Mouse (Mus musculus) spleen, adult 12 weeks (tissue): ENCODE measurements at regions not wholly inside any gene's neighbourhood (a gene's known extent, or its start where the extent isn't known, plus 50 kb on each side); places are given as distances from the start of the nearest gene placed in this dataset.
"Not testable (repeated sequence)": the region's sequence is repeated elsewhere in the genome, so short reads cannot be mapped to it uniquely, and the experiment has no call there.

Experiments
- DNase-seq: peaks from one replicate; pipeline ENCODE4 v3.0.0; 2022; ENCODE audit warnings: low spot score

- no peak for DNase-seq
Observed at GRCm38 (mm10) chr11:52460190-52460780, 64.1 kb downstream of the 9530068E07Rik start.

DNA sequence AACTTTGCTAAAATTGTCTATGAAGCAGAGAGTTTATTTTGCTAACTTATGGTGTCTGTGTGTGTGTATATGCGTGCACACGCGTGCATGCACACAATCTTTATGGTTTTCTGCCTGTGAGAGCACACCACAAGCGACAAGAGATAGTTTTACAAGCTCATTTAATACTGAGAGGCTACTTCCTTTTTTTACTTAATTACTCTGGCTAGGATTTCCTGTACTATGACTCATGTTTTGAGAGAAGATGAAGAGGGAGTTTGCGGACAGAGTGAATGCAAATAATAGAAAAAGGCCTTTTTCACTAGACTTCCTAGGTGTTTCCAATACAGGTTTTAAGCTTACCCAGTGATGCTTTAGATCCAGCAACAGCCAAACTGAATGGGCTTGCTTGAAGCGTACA is 74.9 kb downstream of the 9530068E07Rik start:
- not testable (repeated sequence) for DNase-seq

DNA sequence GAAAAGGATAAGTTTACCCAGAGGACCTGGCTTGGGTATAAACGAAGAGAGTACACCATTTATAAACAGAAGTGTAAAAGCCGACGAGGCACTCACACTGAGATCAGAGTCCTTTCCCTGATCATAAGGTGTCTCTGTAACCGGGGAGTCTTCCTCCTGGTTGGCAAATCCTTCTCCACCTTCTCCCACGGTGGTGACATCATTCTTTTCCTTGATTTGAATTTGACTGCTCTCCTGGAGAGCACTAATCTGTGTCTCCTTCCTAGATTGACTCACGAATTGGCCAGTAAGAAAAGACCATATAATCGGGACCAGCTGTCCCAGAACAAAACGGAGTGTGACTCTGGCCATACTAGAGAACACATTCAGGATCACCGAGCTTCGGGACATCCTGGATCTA is 83.9 kb downstream of the 9530068E07Rik start:
- DNase-seq, result not testable (repeated sequence)

DNA sequence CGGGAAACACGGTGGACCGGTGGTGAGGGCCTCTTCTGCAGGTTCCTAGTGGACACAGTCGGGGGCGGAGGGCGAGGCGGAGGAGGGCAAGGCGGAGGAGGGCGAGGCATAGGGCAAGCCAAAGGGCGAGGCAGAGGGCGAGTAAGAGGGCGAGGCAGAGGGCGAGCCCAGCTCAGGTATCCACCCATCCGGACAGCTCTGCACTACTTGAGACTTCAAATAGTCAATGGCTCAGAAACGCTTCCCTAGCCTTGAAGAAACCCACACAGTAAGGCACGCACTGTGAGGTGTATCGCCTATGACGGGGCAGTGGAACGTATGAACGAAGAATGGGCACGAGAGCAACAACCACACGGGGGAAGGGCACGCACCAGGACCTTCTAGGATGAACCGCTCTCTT is 84.5 kb downstream of the 9530068E07Rik start:
- not testable (repeated sequence) for DNase-seq

DNA sequence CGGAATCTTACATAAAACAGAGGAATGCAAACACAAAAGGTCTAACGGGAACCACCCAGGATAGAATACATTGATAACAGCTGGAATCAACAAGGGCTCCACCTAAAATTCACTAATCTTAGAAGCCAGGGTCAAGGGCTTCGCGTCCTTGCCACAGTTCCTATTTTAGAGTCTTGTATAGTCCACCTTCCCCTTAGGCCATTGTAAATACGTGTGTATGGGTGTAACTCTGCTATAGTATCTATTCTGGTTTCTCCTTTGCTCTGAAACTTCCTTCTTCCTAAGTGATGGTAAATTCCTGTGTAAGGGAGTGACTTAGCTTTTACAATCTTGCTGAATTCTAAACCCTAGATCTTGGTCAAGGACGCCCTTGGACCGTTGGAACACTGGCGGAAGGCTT is 87.3 kb downstream of the 9530068E07Rik start:
- not testable (repeated sequence) for DNase-seq

DNA sequence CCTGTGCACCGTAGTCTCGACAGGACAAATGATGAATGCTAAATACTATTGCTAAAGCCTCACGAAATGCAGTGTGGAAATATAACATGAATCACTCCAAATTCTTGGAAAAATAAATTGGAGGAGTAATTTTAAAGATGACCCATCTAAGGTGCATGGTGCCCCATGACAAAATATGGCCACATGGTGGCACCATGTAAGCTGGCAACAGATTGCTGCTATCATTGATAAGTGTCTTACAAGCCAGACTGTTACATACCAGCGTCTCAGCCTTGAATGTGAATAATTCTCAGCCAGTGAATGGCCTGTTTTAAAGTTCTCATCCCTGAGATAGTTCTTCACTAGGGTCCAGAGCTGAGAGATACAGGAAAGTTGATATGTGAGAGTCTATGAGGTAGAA is 92.3 kb downstream of the 9530068E07Rik start:
- DNase-seq, result not testable (repeated sequence)

GRCm38 (mm10) chr11:52493336-52493735 is 97.1 kb downstream of the 9530068E07Rik start:
- no peak for DNase-seq

GRCm38 (mm10) chr11:52496908-52497307 is 100.7 kb downstream of the 9530068E07Rik start:
- DNase-seq, result no peak

DNA sequence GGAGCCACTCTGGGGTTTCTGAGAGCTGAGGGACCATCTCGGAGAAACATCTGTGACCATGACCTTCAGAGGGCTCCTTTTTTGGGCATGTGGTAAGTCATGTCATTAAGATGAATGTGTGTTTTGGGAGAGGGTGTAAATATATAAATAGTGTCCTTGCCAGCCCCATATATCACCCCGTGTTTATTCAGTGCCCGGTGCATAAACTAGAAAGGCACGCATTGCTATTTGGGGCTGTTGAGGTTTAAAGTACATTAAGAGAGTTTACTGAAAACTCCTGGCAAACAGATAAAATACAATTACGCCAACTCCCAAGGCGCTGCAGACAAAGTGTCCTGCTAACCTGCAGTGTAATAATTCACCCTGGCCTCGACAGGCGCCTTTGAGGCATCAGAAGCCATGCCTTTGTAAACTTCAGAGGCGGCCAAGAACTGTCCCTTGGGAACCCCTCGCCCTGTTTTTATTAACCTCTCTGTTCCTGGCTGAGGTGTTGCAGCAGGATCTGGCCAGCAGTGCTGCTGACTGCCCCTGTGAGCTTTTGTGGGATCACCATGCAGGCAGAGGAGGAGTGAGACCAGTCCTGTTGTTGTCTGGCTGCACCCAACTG is 106.6 kb downstream of the 9530068E07Rik start:
- no peak for DNase-seq

DNA sequence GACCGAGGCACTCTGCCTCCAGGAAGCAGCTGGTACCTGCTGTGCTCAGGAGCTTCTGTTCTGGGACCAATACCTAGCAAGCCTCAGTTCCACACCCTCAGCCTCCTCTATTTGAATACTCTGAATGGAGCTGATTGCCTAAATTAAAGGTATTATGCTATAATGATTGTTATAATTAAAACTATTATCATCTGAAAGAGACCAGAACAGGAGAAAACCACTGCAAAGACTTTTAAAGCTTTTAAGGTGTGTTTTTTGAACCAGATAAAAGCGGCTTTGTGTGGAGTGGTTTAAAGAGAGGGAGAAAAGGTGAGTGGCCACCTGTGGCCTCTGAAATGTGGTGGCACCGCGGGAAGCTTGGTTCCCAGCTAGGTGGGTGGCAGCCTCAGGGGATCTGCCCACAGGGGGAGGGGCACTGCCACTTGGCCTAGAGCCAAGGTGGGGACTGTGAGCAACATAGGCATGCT is 115.6 kb downstream of the 9530068E07Rik start:
- DNase-seq, result no peak

DNA sequence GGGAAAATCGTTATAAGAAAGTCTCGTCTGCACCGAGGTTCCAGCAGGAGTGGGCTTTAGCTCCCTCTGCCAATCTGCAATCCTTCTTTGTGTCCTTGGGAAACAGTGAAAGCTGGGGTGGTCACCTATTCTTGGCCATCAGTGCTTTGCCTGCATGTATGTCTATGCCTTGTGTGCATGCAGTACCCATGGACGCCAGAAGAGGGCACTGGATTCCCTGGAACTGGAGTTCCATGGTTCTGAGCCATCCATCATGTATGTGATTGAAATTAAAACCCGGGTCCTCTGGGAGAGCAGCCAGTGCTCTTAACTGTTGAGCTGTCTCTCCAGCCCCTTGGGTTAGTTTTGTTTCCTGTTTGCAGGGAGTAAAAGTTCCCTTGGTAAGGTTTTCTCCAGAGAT is 121.1 kb downstream of the 9530068E07Rik start:
- peak; percentile 5 for DNase-seq

DNA sequence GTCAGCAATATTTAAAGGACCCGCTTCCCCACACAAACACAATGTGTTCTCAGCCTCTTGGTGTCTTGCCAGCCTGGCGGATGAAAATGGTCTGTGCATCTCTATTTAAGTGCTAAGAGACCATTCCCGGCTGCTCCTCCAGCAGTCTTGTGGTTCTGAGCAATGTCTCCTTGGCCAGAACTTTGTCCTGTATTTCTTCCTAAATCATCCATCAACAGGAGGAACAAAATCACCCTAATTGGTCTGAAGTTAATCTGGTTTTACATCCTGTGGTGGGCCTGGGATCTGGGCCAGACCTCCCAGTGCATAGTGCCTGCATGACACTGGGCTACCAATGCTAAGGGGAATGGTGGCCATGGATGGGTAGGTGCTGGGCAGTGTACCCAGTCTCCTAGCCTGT is 123.6 kb downstream of the 9530068E07Rik start:
- DNase-seq, result no peak

DNA sequence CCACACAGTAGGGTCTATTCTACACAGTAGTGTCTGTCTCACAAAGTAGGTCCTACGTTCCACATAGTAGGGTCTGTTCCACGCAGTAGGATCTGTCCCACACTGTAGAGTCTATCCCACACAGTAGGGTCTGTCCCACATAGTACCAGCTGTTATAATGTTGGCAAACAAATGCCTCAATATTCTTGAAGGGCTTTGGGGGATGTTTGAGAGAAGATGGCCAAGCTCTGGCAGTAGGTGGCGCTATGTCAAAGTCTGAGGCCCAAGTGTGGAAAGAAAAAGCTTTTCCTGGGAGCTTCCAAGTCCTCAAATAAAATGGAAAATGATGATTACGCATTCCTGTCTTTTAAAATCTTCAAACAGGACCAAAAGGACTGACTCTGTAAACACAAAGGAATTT is 125.7 kb downstream of the 9530068E07Rik start:
- DNase-seq, result no peak

- DNase-seq, result no peak
Observed at GRCm38 (mm10) chr11:52522384-52522783, 126.2 kb downstream of the 9530068E07Rik start.

GRCm38 (mm10) chr11:52523191-52523590 is 127.0 kb downstream of the 9530068E07Rik start:
- no peak for DNase-seq

DNA sequence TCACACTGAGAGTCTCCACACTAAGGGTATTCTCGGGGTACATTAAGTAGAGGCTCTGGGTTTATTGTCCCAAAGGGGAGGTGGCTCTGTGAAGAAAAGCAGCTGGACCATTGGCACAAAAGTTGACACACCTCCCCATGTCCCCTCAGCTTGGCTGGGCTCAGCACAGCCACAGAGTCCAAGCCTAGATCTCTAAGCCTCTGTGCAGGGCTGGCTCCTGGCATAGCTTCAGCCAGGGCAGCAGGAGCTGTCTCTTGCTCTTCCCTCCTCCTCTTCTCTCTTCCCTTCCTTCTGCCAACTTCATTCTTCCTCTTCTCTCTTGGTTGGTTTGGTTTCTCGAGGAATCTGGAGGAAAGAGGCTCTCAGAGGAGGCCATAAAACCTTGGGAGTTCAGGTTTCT is 127.4 kb downstream of the 9530068E07Rik start:
- DNase-seq, result no peak

GRCm38 (mm10) chr11:52525446-52525845 is 129.2 kb downstream of the 9530068E07Rik start:
- no peak for DNase-seq

DNA sequence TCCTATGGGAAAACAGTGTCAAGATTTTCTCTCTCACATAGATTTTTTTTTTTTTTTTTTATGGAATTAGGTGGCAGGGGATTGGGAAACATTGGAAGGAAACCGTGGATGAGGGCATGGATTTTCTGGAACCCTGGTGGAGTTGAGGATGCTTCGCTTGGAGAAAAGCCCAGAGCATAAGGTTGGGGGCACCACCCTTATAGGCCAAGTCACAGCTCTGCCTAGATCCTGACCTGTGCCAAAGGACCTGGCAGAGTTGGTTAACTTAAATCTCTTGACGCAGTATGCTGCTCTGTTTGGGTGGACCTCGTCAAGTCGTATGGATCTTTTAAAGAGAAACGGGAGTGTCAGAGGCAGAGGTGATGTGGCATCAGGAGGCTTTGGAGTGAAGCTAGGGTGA is 130.1 kb downstream of the 9530068E07Rik start:
- DNase-seq, result no peak

- DNase-seq, result no peak
Observed at GRCm38 (mm10) chr11:52533379-52533778, 137.2 kb downstream of the 9530068E07Rik start.

GRCm38 (mm10) chr11:52534586-52534985 is 138.4 kb downstream of the 9530068E07Rik start:
- no peak for DNase-seq

DNA sequence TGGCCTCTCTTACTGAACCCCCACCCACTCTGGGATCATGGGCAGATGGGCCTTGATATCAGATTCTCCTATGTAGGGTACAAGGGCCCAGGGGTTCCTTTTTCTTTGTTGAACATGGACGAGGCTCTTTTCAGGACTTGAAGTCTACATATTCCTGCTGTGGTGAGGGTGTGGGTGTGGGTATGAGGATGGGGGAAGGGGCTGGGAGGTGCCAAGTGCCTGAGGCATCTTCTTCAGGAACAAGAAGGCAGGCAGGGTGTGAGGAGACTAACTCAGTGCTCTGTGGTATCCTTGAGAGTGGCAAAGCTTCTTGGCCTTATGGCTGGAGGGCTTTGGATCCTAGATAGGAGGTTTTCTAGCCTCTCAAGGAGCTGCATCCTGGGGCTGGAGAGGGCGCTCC is 140.0 kb downstream of the 9530068E07Rik start:
- no peak for DNase-seq

DNA sequence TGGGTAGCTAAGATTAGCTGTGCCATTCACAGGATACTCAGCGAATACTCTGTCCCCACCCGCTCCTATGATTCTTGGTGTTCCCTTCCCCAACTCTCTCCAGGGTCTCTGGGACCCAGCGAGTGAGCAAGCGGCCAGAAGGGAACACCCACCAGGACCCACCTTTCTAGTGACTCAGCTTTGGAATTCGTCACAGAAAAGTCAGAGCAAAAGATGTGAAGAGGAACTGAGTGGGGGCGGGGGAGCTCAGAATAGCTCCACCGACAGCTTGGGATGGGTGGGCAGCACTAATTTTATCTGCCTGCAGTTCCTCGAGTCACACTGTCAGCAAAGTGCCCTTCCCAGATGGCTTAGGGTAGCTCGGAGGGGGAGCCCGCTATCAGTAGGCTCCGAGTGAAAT is 140.6 kb downstream of the 9530068E07Rik start:
- no peak for DNase-seq

DNA sequence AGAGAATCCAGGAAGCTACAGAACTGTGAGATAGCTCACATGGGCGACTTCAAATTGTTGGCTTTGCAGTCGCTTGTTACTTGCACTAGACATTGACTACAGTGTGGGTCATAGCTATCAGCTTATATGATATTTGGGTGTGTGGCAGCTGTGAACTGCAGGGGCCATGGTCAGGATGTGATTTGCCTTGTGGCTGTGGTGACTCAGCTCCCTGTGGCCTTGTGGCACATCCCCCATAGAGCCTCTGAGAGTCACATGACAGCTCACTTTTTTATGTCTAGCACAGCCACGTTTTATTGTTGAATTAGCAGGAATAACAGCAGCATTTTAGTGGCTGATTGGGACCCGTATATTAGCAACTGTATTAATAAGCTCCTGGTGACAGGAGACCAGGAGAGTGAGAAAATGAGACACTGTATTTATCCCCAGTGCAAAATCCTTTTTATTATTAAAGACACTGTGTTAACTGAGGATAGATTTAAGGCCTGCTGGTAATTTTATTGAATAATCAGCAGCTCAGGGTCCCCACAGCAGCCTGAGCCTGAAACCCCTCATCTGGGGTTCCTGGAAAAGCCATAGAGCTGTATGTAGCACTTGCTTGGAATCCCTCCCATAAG is 141.7 kb downstream of the 9530068E07Rik start:
- no peak for DNase-seq

DNA sequence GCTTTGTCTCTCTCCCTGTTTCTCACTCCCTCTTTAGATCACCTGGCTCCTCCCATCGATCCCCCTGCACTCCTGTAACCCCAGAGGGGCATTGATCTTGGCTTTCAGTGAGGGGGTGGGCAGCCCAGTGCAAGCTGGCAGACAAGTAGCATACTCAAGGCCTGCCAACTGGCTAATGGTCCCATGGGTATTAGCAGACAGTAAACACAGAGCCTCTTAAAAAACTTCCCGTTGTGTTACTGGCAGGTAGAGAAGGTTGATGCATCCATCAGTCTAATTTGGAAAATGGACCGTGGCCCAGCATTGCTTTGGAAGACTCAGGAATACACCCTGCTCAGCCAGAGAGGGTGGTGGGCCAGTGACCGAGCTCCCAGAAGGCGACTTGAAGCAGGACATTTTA is 145.0 kb downstream of the 9530068E07Rik start:
- no peak for DNase-seq
